Mouse (Mus musculus) hindbrain, embryonic 12.5 days (tissue): ENCODE data around the gene Ndufb4. TPM values are rescaled to one million over a fixed set of nuclear protein-coding genes. Genes with fewer than 3 reads are reported as not detected.

Source experiments
- ATAC-seq: fragments of 200-750 bp; cut with Nextera tagmentation; 2 replicates; pipeline ENCODE4 v1.8.0; 2017; ENCODE audit warnings: moderate TSS enrichment; ENCODE audit not compliant: low FRiP score
- H3K27ac ChIP-seq: fragments of 300-500 bp; sonication (generic); 2 replicates; pipeline ENCODE4 v1.5.1; 2016; ENCODE audit warnings: mild to moderate bottlenecking
- H3K27me3 ChIP-seq: fragments of 300-500 bp; sonication (generic); 2 replicates; pipeline ENCODE4 v1.6.1; 2016; ENCODE audit warnings: mild to moderate bottlenecking
- H3K36me3 ChIP-seq: fragments of 300-500 bp; sonication (generic); 2 replicates; pipeline ENCODE4 v1.6.1; 2016; ENCODE audit warnings: mild to moderate bottlenecking
- H3K4me1 ChIP-seq: fragments of 300-500 bp; sonication (generic); 2 replicates; pipeline ENCODE4 v1.6.1; 2016
- H3K4me2 ChIP-seq: fragments of 300-500 bp; sonication (generic); replicated peaks from 2 replicates; pipeline ENCODE4 v1.6.1; 2016; ENCODE audit warnings: mild to moderate bottlenecking
- H3K4me3 ChIP-seq: fragments of 300-500 bp; sonication (generic); 2 replicates; pipeline ENCODE4 v1.5.1; 2016; ENCODE audit warnings: mild to moderate bottlenecking
- H3K9ac ChIP-seq: fragments of 300-500 bp; sonication (generic); 2 replicates; pipeline ENCODE4 v1.6.1; 2016; ENCODE audit warnings: mild to moderate bottlenecking, moderate library complexity
- H3K9me3 ChIP-seq: fragments of 300-500 bp; sonication (generic); replicated peaks from 2 replicates; pipeline ENCODE4 v1.6.1; 2016; ENCODE audit warnings: mild to moderate bottlenecking
- WGBS: fragments of 180-500 bp; shearing (Covaris S2); methylation state at CpG from one replicate; pipeline ENCODE4 v1.1.7; 2016; 5-methylcytosine and 5-hydroxymethylcytosine counted together
- polyA plus RNA-seq: library from polyadenylated mRNA; unstranded; fragments of >200 nt; fragmentation: Nextera tagmentation; extraction: Ambion mirVana; gene quantifications from 2 replicates; pipeline ENCODE4 v1.2.1, GENCODE M21; 2016

The Ndufb4 gene
- polyA plus RNA-seq, 1 experiment from 2014 or later: 61.0 TPM

DNA sequence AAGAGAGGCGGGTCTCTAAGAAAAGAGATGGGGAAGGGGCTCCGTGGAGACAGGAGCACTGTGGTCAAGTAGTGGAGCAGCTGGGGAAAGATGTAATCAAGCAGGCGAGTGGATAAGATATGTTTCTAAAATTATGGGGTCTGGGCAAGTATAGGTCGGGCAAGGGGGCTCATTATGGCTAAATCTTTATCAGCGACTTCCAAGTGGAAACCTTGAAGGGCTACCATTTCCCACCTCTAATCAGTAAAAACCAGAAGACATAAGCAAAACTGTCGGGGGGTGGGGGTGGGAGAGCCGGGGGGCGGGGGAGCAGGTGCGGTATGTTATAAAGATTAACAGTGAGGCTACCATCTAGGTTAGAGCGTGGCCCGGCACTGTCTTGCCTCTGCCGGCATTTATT is 32.6 kb upstream of the Ndufb4 start:
- no peak for ATAC-seq
- H3K4me3 ChIP-seq: no peak overlapping the region
- no peaks in the 10 kb centered on the region for H3K9me3 ChIP-seq
- no peaks in the 10 kb centered on the region for H3K27me3 ChIP-seq
- no peak overlapping the region for H3K4me2 ChIP-seq
- H3K36me3 ChIP-seq: no peaks in the 10 kb centered on the region
- peaks cover 46% of the 10 kb centered on the region for H3K4me1 ChIP-seq
- H3K27ac ChIP-seq: peak overlapping the region; percentile 40; the same call in 1 of the 2 replicates
- 78% methylated on average over 12 of the region's 12 CpGs for WGBS
- H3K9ac ChIP-seq: no peak overlapping the region

DNA sequence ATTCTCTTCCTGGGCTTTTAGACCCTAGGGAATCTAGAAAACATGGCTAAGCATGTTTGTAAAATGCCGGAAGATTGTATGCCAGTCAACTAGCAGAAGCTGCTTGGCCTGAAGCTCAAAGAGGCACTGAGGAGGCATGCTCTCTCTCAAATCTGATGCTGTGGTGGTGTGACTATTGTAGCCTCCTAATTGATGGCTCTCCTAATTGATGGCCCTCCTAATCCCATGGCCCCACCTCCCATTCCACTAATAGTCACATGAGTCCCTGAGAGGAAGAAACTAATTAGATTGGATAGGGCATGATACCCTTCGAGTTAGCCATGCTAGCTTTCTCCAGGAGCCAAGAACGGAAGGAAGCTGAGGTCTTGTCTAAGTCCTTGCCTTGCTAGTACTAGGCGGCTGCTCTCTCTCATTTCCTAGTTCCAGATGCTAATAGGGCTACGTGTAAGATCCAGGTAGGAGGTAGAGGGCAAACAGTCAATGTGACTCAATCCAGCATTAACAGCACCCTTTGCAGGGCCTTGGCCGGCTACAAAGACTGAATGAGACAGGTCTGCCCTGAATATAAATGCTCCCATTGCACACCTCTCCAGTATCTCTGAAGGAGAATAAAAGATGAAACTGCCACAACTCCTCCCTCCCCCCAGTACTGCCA is 31.8 kb upstream of the Ndufb4 start:
- 69% methylated on average over 6 of the region's 6 CpGs for WGBS
- ATAC-seq: no peak
- peak overlapping the region; percentile 88 for H3K27ac ChIP-seq

GRCm38 (mm10) chr16:37684634-37685441 is 30.6 kb upstream of the Ndufb4 start:
- no peaks in the 10 kb centered on the region for H3K9me3 ChIP-seq
- H3K9ac ChIP-seq: peak overlapping the region; percentile 60; the same call in 1 of the 2 replicates
- H3K27ac ChIP-seq: peak overlapping the region; percentile 88
- H3K4me3 ChIP-seq: peak overlapping the region; percentile 36
- peaks cover 43% of the 10 kb centered on the region for H3K4me1 ChIP-seq
- H3K4me2 ChIP-seq: peak overlapping the region; percentile 57
- 1% methylated on average over 25 of the region's 25 CpGs for WGBS
- peak; percentile 48 for ATAC-seq
- no peaks in the 10 kb centered on the region for H3K36me3 ChIP-seq
- no peaks in the 10 kb centered on the region for H3K27me3 ChIP-seq

More for the DNA sequence above, 31.8 kb upstream of the Ndufb4 start:
- no peaks in the 10 kb centered on the region for H3K36me3 ChIP-seq
- H3K4me2 ChIP-seq: no peak overlapping the region
- H3K4me1 ChIP-seq: peaks cover 46% of the 10 kb centered on the region
- no peaks in the 10 kb centered on the region for H3K9me3 ChIP-seq
- no peak overlapping the region for H3K4me3 ChIP-seq
- H3K27me3 ChIP-seq: no peaks in the 10 kb centered on the region
- no peak overlapping the region for H3K9ac ChIP-seq

DNA sequence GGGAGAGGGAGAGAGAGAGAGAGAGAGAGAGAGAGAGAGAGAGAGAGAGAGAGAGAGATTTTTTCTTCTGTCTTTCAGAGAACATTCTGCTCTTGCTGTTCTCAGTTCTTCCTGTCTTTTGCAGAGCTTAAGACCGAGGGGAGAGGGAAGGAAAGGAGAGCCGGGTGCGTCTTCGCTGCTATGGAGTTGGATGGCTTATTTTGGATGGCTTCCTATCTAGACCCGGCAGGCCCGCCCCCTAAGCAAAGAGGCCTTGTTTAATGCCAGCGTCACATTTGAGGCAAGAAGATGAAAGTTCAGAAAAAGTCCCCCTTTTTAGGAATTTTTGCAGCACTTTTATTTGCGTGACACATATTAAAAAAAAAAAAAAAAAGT is 30.0 kb upstream of the Ndufb4 start:
- peaks cover 43% of the 10 kb centered on the region for H3K4me1 ChIP-seq
- 19% methylated on average over 8 of the region's 8 CpGs for WGBS
- H3K4me3 ChIP-seq: peak overlapping the region; percentile 36; the same call in 1 of the 2 replicates
- H3K9ac ChIP-seq: peak overlapping the region; percentile 54; the same call in 1 of the 2 replicates
- no peak for ATAC-seq
- no peaks in the 10 kb centered on the region for H3K27me3 ChIP-seq
- peak overlapping the region; percentile 88 for H3K27ac ChIP-seq
- no peaks in the 10 kb centered on the region for H3K9me3 ChIP-seq
- H3K4me2 ChIP-seq: peak overlapping the region; percentile 57
- H3K36me3 ChIP-seq: no peaks in the 10 kb centered on the region

GRCm38 (mm10) chr16:37683154-37684130 is 29.2 kb upstream of the Ndufb4 start:
- Histone ChIP-seq H3K36me3 (no peaks in the 10 kb centered on the region), H3K9ac (peak overlapping the region; percentile 54; the same call in 1 of the 2 replicates), H3K4me2 (peak overlapping the region; percentile 57), H3K27me3 (no peaks in the 10 kb centered on the region), H3K4me3 (no peak overlapping the region), H3K27ac (peak overlapping the region; percentile 88), H3K4me1 (peaks cover 43% of the 10 kb centered on the region), H3K9me3 (no peaks in the 10 kb centered on the region)
- WGBS: 9% methylated on average over 16 of the region's 16 CpGs
- ATAC-seq: peak; percentile 47; the same call in 1 of the 2 replicates

GRCm38 (mm10) chr16:37682309-37682975 is 28.2 kb upstream of the Ndufb4 start:
- Histone ChIP-seq H3K4me1 (peaks cover 41% of the 10 kb centered on the region), H3K9ac (no peak overlapping the region), H3K4me3 (no peak overlapping the region), H3K27ac (peak overlapping the region; percentile 88), H3K9me3 (no peaks in the 10 kb centered on the region), H3K4me2 (no peak overlapping the region), H3K36me3 (no peaks in the 10 kb centered on the region), H3K27me3 (no peaks in the 10 kb centered on the region)
- ATAC-seq: peak; percentile 53
- 48% methylated on average over 7 of the region's 7 CpGs for WGBS

- Histone ChIP-seq H3K4me2 (no peak overlapping the region), H3K9ac (no peak overlapping the region), H3K27ac (no peak overlapping the region), H3K4me1 (peaks cover 33% of the 10 kb centered on the region), H3K27me3 (no peaks in the 10 kb centered on the region), H3K9me3 (no peaks in the 10 kb centered on the region), H3K36me3 (no peaks in the 10 kb centered on the region), H3K4me3 (no peak overlapping the region)
- ATAC-seq: no peak
- 80% methylated on average over 8 of the region's 8 CpGs for whole genome bisulfite sequencing
Measured at GRCm38 (mm10) chr16:37680831-37681230, 26.6 kb upstream of the Ndufb4 start.

- Histone ChIP-seq H3K27ac (no peak overlapping the region), H3K4me2 (no peak overlapping the region), H3K4me3 (no peak overlapping the region), H3K4me1 (peaks cover 27% of the 10 kb centered on the region), H3K9ac (no peak overlapping the region), H3K9me3 (no peaks in the 10 kb centered on the region), H3K27me3 (no peaks in the 10 kb centered on the region), H3K36me3 (no peaks in the 10 kb centered on the region)
- ATAC-seq: no peak
- 55% methylated on average over 2 of the region's 2 CpGs for WGBS
Measured at GRCm38 (mm10) chr16:37680216-37680615, 26.0 kb upstream of the Ndufb4 start.

- Histone ChIP-seq H3K27ac (no peak overlapping the region), H3K4me3 (no peak overlapping the region), H3K4me1 (peaks cover 10% of the 10 kb centered on the region), H3K9me3 (no peaks in the 10 kb centered on the region), H3K9ac (no peak overlapping the region), H3K36me3 (no peaks in the 10 kb centered on the region), H3K4me2 (no peak overlapping the region), H3K27me3 (no peaks in the 10 kb centered on the region)
- ATAC-seq: no peak
- WGBS: 83% methylated on average over 8 of the region's 8 CpGs
Measured at GRCm38 (mm10) chr16:37677586-37677985, 23.3 kb upstream of the Ndufb4 start.

DNA sequence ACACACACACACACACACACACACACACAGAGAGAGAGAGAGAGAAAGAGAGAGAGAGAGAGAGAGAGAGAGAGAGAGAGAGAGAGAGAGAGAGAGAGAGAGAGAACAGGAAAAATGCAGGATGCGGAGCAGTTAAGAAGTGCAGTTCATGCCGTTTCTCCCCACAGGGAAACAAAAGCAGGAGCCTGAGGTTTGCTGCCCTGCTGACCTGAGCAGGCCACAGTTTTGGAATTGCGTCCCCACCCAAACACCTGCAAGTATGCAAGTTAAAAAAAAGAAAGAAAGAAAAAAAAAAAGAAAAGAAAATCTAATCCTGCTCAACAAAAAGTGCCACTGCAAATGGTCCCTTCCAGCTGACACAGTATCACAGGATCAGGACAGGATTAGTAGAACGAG is 22.4 kb upstream of the Ndufb4 start:
- ATAC-seq: no peak
- peak overlapping the region; percentile 17; the same call in 1 of the 2 replicates for H3K27ac ChIP-seq
- no peaks in the 10 kb centered on the region for H3K27me3 ChIP-seq
- no peaks in the 10 kb centered on the region for H3K9me3 ChIP-seq
- H3K4me3 ChIP-seq: no peak overlapping the region
- peaks cover 8% of the 10 kb centered on the region; the same call in 1 of the 2 replicates for H3K4me1 ChIP-seq
- WGBS: 33% methylated on average over 4 of the region's 4 CpGs
- no peak overlapping the region for H3K9ac ChIP-seq
- H3K36me3 ChIP-seq: no peaks in the 10 kb centered on the region
- peak overlapping the region; percentile 31; the same call in 1 of the 2 replicates for H3K4me2 ChIP-seq

DNA sequence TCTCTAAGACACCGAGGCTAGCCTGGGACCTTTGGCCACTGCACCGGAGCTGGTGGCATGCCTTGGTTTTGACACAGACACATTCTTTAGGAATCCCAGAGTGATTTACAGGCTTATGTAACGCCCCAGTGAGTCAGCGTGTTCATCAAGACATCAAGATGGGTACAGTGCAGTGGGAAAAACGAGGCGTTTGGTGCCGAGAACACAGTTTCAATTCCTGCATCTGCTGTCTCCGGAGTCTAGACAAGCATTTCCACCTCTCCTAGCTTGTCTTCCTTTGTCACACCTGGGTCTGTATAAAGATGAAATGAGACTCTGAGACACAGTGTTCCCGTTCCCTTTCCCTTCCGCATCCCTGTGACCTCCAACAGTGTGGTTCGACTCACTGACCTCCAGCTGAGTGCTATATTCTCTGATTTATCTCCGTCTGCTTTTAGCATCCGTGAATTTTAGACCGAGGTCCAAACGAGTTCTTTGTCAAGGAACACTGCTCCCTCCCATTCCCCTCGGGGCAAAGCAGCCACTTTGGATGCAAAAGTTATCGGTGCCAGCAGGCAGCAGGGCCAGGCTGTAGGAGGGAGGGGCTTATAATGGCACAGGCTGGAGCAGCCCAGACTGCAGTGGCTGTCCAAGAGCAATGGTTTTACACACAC is 21.9 kb upstream of the Ndufb4 start:
- Histone ChIP-seq H3K4me3 (no peak overlapping the region), H3K4me1 (peaks cover 8% of the 10 kb centered on the region; the same call in 1 of the 2 replicates), H3K27me3 (no peaks in the 10 kb centered on the region), H3K9me3 (no peaks in the 10 kb centered on the region), H3K9ac (no peak overlapping the region), H3K4me2 (peak overlapping the region; percentile 31; the same call in 1 of the 2 replicates), H3K27ac (peak overlapping the region; percentile 49; the same call in 1 of the 2 replicates), H3K36me3 (no peaks in the 10 kb centered on the region)
- WGBS: 45% methylated on average over 17 of the region's 17 CpGs
- ATAC-seq: peak; percentile 80
